Comparison of ENCODE assay signal across 9 mouse cellular contexts in the genomic region with DNA sequence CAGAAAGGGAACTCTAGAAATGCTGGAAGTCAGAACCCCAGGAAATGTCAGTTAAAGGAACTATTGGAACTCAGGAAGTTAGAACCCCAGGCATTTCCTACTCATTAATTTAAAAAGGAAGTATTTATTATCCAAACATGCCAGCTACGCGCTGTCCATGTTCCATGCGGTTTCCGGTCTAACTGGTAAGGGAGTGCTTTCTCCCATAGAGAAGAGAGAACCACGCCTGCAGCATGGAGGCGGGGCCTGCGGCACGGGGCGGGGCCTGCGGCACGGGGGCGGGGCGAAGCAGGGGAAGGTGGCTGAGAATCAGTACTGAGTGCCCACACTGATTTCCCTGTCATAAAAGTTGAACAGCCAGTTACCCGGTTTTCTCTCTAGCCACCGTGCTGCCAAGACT. TPM values are rescaled to one million over a fixed set of nuclear protein-coding genes. Genes with fewer than 3 reads are reported as not detected.
A peak's percentile ranks its signal among the peaks of the same experiment; 100 is the strongest.
DNase-seq lines count a peak whose midpoint lies in the region; ATAC-seq lines count a peak whose summit lies in the region.
"Had no signal": no experiment of that assay in that cellular context is flagged by ENCODE, and none has a peak within 500 bp of the region (broad histone marks: within the 10 kb centered on the region; RNA-seq: fewer than 3 reads in every experiment).

No protein-coding gene starts in this region.

- no peak overlapping the region for H3K4me2 ChIP-seq in intestine, embryonic 16.5 days (ENCODE audit: low read depth, low read length)
- H3K4me2 ChIP-seq in liver, embryonic 16.5 days (ENCODE audit: low read depth, low read length): no peak overlapping the region
- H3K4me2 ChIP-seq in forebrain, embryonic 15.5 days (replicated peaks): no peak overlapping the region

- no peak overlapping the region for H3K4me3 ChIP-seq in brown adipose tissue, adult 24 weeks (ENCODE audit: insufficient read depth, low read depth, low read length)
- no peak overlapping the region for H3K4me3 ChIP-seq in intestine, embryonic 16.5 days (ENCODE audit: low read length)
- no peak overlapping the region for H3K4me3 ChIP-seq in liver, embryonic 16.5 days (ENCODE audit: low read depth, low read length)
- H3K4me3 ChIP-seq in forebrain, embryonic 15.5 days: no peak overlapping the region

- H3K9ac ChIP-seq in intestine, embryonic 16.5 days (ENCODE audit: low read depth, low read length): no peak overlapping the region
- no peak overlapping the region for H3K9ac ChIP-seq in liver, embryonic 16.5 days (ENCODE audit: low read depth, low read length)
- H3K9ac ChIP-seq in forebrain, embryonic 15.5 days (replicated peaks): no peak overlapping the region

- H3K27ac ChIP-seq in brown adipose tissue, adult 24 weeks (replicated peaks; ENCODE audit: low read depth, low read length): peak overlapping the region; percentile 78; the same call in 1 of the 2 replicates
- H3K27ac ChIP-seq in intestine, embryonic 16.5 days (ENCODE audit: low read length): no peak overlapping the region
- no peak overlapping the region for H3K27ac ChIP-seq in liver, embryonic 16.5 days (ENCODE audit: low read length)
- no peak overlapping the region for H3K27ac ChIP-seq in forebrain, embryonic 15.5 days (replicated peaks)
- H3K27ac ChIP-seq: macrophage had no signal

- no peaks in the 10 kb centered on the region for H3K9me3 ChIP-seq in intestine, embryonic 16.5 days (ENCODE audit: control insufficient read depth, low read length)
- H3K9me3 ChIP-seq in liver, embryonic 16.5 days (replicated peaks; ENCODE audit: control insufficient read depth, low read length): no peaks in the 10 kb centered on the region
- H3K9me3 ChIP-seq in forebrain, embryonic 15.5 days: no peaks in the 10 kb centered on the region

- H3K36me3 ChIP-seq in intestine, embryonic 16.5 days (ENCODE audit: control insufficient read depth, insufficient read depth, low read length): no peaks in the 10 kb centered on the region
- no peaks in the 10 kb centered on the region for H3K36me3 ChIP-seq in liver, embryonic 16.5 days (ENCODE audit: control insufficient read depth, insufficient read depth)
- H3K36me3 ChIP-seq in forebrain, embryonic 15.5 days: no peaks in the 10 kb centered on the region

- H3K4me1 ChIP-seq in brown adipose tissue, adult 24 weeks (ENCODE audit: control insufficient read depth, insufficient read depth, insufficient read length, low read length): peaks cover 3% of the 10 kb centered on the region; the same call in 1 of the 2 replicates
- no peaks in the 10 kb centered on the region for H3K4me1 ChIP-seq in intestine, embryonic 16.5 days (ENCODE audit: control insufficient read depth, insufficient read depth, low read length)
- H3K4me1 ChIP-seq in liver, embryonic 16.5 days (ENCODE audit: control insufficient read depth, low read depth, low read length): peaks cover 5% of the 10 kb centered on the region
- 0 out of 2 replicates have a peak, but pooled peaks cover 5% of the 10 kb centered on the region for H3K4me1 ChIP-seq in forebrain, embryonic 15.5 days

- peak; percentile 12 for DNase-seq in CD4-positive, CD25-positive, alpha-beta regulatory T cell, adult 2 months (ENCODE audit: low read depth, low spot score)
- DNase-seq in yolk sac, embryonic 10.5 days (ENCODE audit: low spot score): peak; percentile 41
- no peak for DNase-seq in cerebellum, adult 9-10 months

- H3K27me3 ChIP-seq in intestine, embryonic 16.5 days (replicated peaks; ENCODE audit: control insufficient read depth, insufficient read depth, low read length): no peaks in the 10 kb centered on the region
- H3K27me3 ChIP-seq in liver, embryonic 16.5 days (ENCODE audit: control insufficient read depth, insufficient read depth, low read depth, low read length): peaks cover 47% of the 10 kb centered on the region
- peaks cover under 1% of the 10 kb centered on the region; the same call in 1 of the 2 replicates for H3K27me3 ChIP-seq in forebrain, embryonic 15.5 days

- no peak for ATAC-seq in CD4-positive, CD25-positive, alpha-beta regulatory T cell, adult 4 months
- ATAC-seq in intestine, embryonic 16.5 days: peak; percentile 87
- peak; percentile 58 for ATAC-seq in liver, embryonic 16.5 days (ENCODE audit: low read depth)
- no peak for ATAC-seq in forebrain, embryonic 15.5 days (replicated peaks)

- 15% methylated on average over 15 of the region's 15 CpGs for WGBS in intestine, embryonic 16.5 days
- 9% methylated on average over 15 of the region's 15 CpGs for WGBS in liver, embryonic 16.5 days (ENCODE audit: insufficient replicate concordance)
- WGBS in forebrain, embryonic 15.5 days: 48% methylated on average over 15 of the region's 15 CpGs

RNA-seq across cellular contexts. Expression of a gene that starts 6.9 kb away (rescaled TPM):
- not detected for polyA plus RNA-seq in CD4-positive, CD25-positive, alpha-beta regulatory T cell, adult 4 months (2017; shearing (Covaris generic))
- not detected in 2 replicates for polyA plus RNA-seq in brown adipose tissue, adult 24 weeks (2012; ENCODE audit: insufficient read depth, insufficient read length, missing spikeins)
- 0.13 and 0.21 TPM in 2 replicates for polyA plus RNA-seq in intestine, embryonic 16.5 days (2015; fragmentation: Nextera tagmentation; extraction: Ambion mirVana)
- not detected in 2 replicates for polyA plus RNA-seq in liver, embryonic 16.5 days (2015; fragmentation: Nextera tagmentation; extraction: Ambion mirVana)
- polyA plus RNA-seq in forebrain, embryonic 15.5 days (2015; fragmentation: Nextera tagmentation; extraction: Ambion mirVana): 39.4 and 42.7 TPM in 2 replicates
- polyA plus RNA-seq: macrophage had no signal

Comparison
In these comparisons a context has a peak if more than half of its experiments do, and no peak if none do; other contexts are left out.
1. ATAC-seq: peak in intestine, embryonic 16.5 days (single experiment) and liver, embryonic 16.5 days (single experiment); none in CD4-positive, CD25-positive, alpha-beta regulatory T cell, adult 4 months (single experiment) and forebrain, embryonic 15.5 days (single experiment).
2. RNA of a gene that starts 6.9 kb away (polyA plus RNA-seq): 39.4 to 42.7 TPM in forebrain, embryonic 15.5 days; 0.13 to 0.21 TPM in intestine, embryonic 16.5 days, not detected in CD4-positive, CD25-positive, alpha-beta regulatory T cell, adult 4 months, not detected in brown adipose tissue, adult 24 weeks and not detected in liver, embryonic 16.5 days; every median in the first group is over 10 times any median in the second.